19 mouse cellular contexts compared by ENCODE assay signal in genomic region chr6:45205039-45205438, GRCm38 (mm10).
DNase-seq lines count a peak whose midpoint lies in the region; ATAC-seq lines count a peak whose summit lies in the region.
"Had no signal": no experiment of that assay in that cellular context is flagged by ENCODE, and none has a peak within 500 bp of the region (broad histone marks: within the 10 kb centered on the region; RNA-seq: fewer than 3 reads in every experiment).

No protein-coding gene starts in this region.

- no peaks in the 10 kb centered on the region for H3K4me1 ChIP-seq in hindbrain, embryonic 16.5 days (ENCODE audit: control insufficient read depth, insufficient read depth, low read depth, low read length)
- no peaks in the 10 kb centered on the region for H3K4me1 ChIP-seq in hindbrain, embryonic 14.5 days (replicated peaks; ENCODE audit: control insufficient read depth, insufficient read depth, low read length)
- H3K4me1 ChIP-seq: embryonic facial prominence, embryonic 12.5 days; forebrain, embryonic 15.5 days; heart, embryonic 13.5 days had no signal

- no peak overlapping the region for H3K4me2 ChIP-seq in hindbrain, embryonic 16.5 days (ENCODE audit: low read length)
- H3K4me2 ChIP-seq in hindbrain, embryonic 14.5 days (replicated peaks): no peak overlapping the region
- H3K4me2 ChIP-seq: embryonic facial prominence, embryonic 12.5 days; forebrain, embryonic 15.5 days; heart, embryonic 13.5 days had no signal

- H3K9ac ChIP-seq in hindbrain, embryonic 16.5 days (ENCODE audit: low read depth, low read length): no peak overlapping the region
- H3K9ac ChIP-seq in hindbrain, embryonic 14.5 days: no peak overlapping the region
- H3K9ac ChIP-seq: embryonic facial prominence, embryonic 12.5 days; forebrain, embryonic 15.5 days; heart, embryonic 13.5 days had no signal

- DNase-seq in cerebellum, adult 9-10 months: peak; percentile 6
- DNase-seq in cerebellum, adult 11 months: no peak
- no peak for DNase-seq in hindbrain, embryonic 14.5 days (ENCODE audit: low spot score)
- peak; percentile 60 for DNase-seq in Muller cell, postnatal 12 days (ENCODE audit: inconsistent ontology term)
- DNase-seq in retina, postnatal 1 day: peak; percentile 92
- DNase-seq in adrenal gland, adult 2 months: no peak
- DNase-seq: adrenal gland, postnatal 25 days; cerebellum, adult 11-12 months; cerebellum, adult 9-11 months; gastrocnemius, postnatal 36 days; heart, adult 11 months; heart, postnatal 36 days had no signal

- WGBS in hindbrain, embryonic 16.5 days: 59% methylated on average over 2 of the region's 2 CpGs
- 61% methylated on average over 2 of the region's 2 CpGs for WGBS in hindbrain, embryonic 14.5 days

- H3K27ac ChIP-seq in hindbrain, embryonic 16.5 days (ENCODE audit: low read depth, low read length): no peak overlapping the region
- no peak overlapping the region for H3K27ac ChIP-seq in hindbrain, embryonic 14.5 days
- H3K27ac ChIP-seq: embryonic facial prominence, embryonic 12.5 days; forebrain, embryonic 15.5 days; heart, embryonic 13.5 days had no signal

- H3K4me3 ChIP-seq in hindbrain, embryonic 16.5 days (ENCODE audit: low read length): no peak overlapping the region
- H3K4me3 ChIP-seq in hindbrain, embryonic 14.5 days (replicated peaks; ENCODE audit: low read length): no peak overlapping the region
- H3K4me3 ChIP-seq: embryonic facial prominence, embryonic 12.5 days; forebrain, embryonic 15.5 days; heart, embryonic 13.5 days had no signal

- no peaks in the 10 kb centered on the region for H3K36me3 ChIP-seq in hindbrain, embryonic 16.5 days (ENCODE audit: control insufficient read depth, insufficient read depth, low read length)
- no peaks in the 10 kb centered on the region for H3K36me3 ChIP-seq in hindbrain, embryonic 14.5 days (replicated peaks; ENCODE audit: control insufficient read depth, insufficient read depth)
- H3K36me3 ChIP-seq: embryonic facial prominence, embryonic 12.5 days; forebrain, embryonic 15.5 days; heart, embryonic 13.5 days had no signal

- peak; percentile 67; the same call in 1 of the 2 replicates for ATAC-seq in hindbrain, embryonic 16.5 days
- no peak for ATAC-seq in hindbrain, embryonic 14.5 days (ENCODE audit: low FRiP score)
- ATAC-seq: activated CD4-positive, CD25-positive, alpha-beta regulatory T cell, adult 4 months; forebrain, embryonic 15.5 days; intestine, embryonic 16.5 days; Patski had no signal

- H3K27me3 ChIP-seq in hindbrain, embryonic 16.5 days (replicated peaks; ENCODE audit: control insufficient read depth, insufficient read depth, low read length): no peaks in the 10 kb centered on the region
- H3K27me3 ChIP-seq in hindbrain, embryonic 14.5 days (ENCODE audit: control insufficient read depth, insufficient read depth, low read length): no peaks in the 10 kb centered on the region
- H3K27me3 ChIP-seq: embryonic facial prominence, embryonic 12.5 days; forebrain, embryonic 15.5 days; heart, embryonic 13.5 days; Patski had no signal

- H3K9me3 ChIP-seq in hindbrain, embryonic 16.5 days (ENCODE audit: control insufficient read depth, low read length): no peaks in the 10 kb centered on the region
- no peaks in the 10 kb centered on the region for H3K9me3 ChIP-seq in hindbrain, embryonic 14.5 days (ENCODE audit: control insufficient read depth, low read length)
- H3K9me3 ChIP-seq: embryonic facial prominence, embryonic 12.5 days; forebrain, embryonic 15.5 days; heart, embryonic 13.5 days had no signal

Comparison
In these comparisons a context has a peak if more than half of its experiments do, and no peak if none do; other contexts are left out.
1. DNase-seq: peak in cerebellum, adult 9-10 months (single experiment), Muller cell, postnatal 12 days (single experiment) and retina, postnatal 1 day (single experiment); none in cerebellum, adult 11 months (single experiment), hindbrain, embryonic 14.5 days (single experiment) and adrenal gland, adult 2 months (single experiment).